Mouse (Mus musculus) megakaryocyte, embryonic 14.5 days (primary cell): ENCODE results near the gene Idh3a.

Experiments used
- FLI1 ChIP-seq: IDR thresholded peaks from 2 replicates; pipeline ENCODE4 v1.6.1; 2012; ENCODE audit warnings: low read length, inconsistent platforms, mixed read lengths
- GATA1 ChIP-seq: IDR thresholded peaks from 3 replicates; pipeline ENCODE4 v1.6.1; 2012; ENCODE audit warnings: mixed read lengths, low read length, inconsistent platforms, borderline replicate concordance

DNA sequence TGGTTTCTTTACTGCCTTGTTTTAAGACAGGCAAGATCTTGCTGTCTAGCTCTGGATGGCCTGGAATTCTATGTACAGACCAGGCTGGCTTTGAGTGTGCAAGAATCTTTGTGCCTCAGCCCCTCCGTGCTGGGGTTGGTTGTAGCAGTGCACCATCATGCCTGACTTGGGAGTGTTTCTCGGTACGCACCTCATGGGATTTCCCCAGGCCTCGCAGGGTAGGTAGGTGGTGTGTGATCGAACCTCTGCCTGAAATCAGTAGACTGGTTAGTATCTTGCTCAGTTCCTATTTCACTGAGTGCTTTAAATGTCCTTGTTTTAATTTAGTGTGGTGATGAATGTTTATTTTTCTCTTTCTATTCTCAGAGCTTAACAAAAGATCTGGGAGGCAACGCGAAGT, 16.8 kb downstream of the Idh3a start:
- no peak for TF ChIP-seq GATA1
- no peak for TF ChIP-seq FLI1
